Mouse (Mus musculus): Measurements from ENCODE around the gene Dlgap3.

The Dlgap3 gene

GRCm38 (mm10) chr4:127190921-127191320 lies 21.9 kb downstream of the Dlgap3 start:
- H3K27me3 ChIP-seq (ENCODE audit: control insufficient read depth, insufficient read depth, low read length, poor library complexity, severe bottlenecking): no peaks in the 10 kb centered on the region
- no peak for DNase-seq (ENCODE audit: low read depth, low spot score)
- no peaks in the 10 kb centered on the region for H3K36me3 ChIP-seq (ENCODE audit: control insufficient read depth, insufficient read depth, low read length, poor library complexity, severe bottlenecking)

- Histone ChIP-seq H3K27me3 (ENCODE audit: control insufficient read depth, insufficient read depth, low read length, poor library complexity, severe bottlenecking) (no peaks in the 10 kb centered on the region), H3K36me3 (ENCODE audit: control insufficient read depth, insufficient read depth, low read length, poor library complexity, severe bottlenecking) (no peaks in the 10 kb centered on the region)
- no peak for DNase-seq (ENCODE audit: low read depth, low spot score)
These were observed 23.7 kb downstream of the Dlgap3 start for GRCm38 (mm10) chr4:127192704-127193103.

- H3K36me3 ChIP-seq (ENCODE audit: control insufficient read depth, insufficient read depth, low read length, poor library complexity, severe bottlenecking): no peaks in the 10 kb centered on the region
- no peak for DNase-seq (ENCODE audit: low read depth, low spot score)
- H3K27me3 ChIP-seq (ENCODE audit: control insufficient read depth, insufficient read depth, low read length, poor library complexity, severe bottlenecking): no peaks in the 10 kb centered on the region
These were observed 24.6 kb downstream of the Dlgap3 start for GRCm38 (mm10) chr4:127193378-127194155.

- Histone ChIP-seq H3K27me3 (ENCODE audit: control insufficient read depth, insufficient read depth, low read length, poor library complexity, severe bottlenecking) (no peaks in the 10 kb centered on the region), H3K36me3 (ENCODE audit: control insufficient read depth, insufficient read depth, low read length, poor library complexity, severe bottlenecking) (no peaks in the 10 kb centered on the region)
- DNase-seq (ENCODE audit: low read depth, low spot score): no peak
These were observed 25.7 kb downstream of the Dlgap3 start for GRCm38 (mm10) chr4:127194477-127195269.

GRCm38 (mm10) chr4:127198609-127199008 lies 29.6 kb downstream of the Dlgap3 start:
- no peak for DNase-seq (ENCODE audit: low read depth, low spot score)
- Histone ChIP-seq H3K36me3 (ENCODE audit: control insufficient read depth, insufficient read depth, low read length, poor library complexity, severe bottlenecking) (no peaks in the 10 kb centered on the region), H3K27me3 (ENCODE audit: control insufficient read depth, insufficient read depth, low read length, poor library complexity, severe bottlenecking) (no peaks in the 10 kb centered on the region; the same call in 1 of the 2 replicates)

- DNase-seq (ENCODE audit: low read depth, low spot score): peak; percentile 29
- no peaks in the 10 kb centered on the region for H3K36me3 ChIP-seq (ENCODE audit: control insufficient read depth, insufficient read depth, low read length, poor library complexity, severe bottlenecking)
These were observed 30.4 kb downstream of the Dlgap3 start for GRCm38 (mm10) chr4:127199406-127199805.

GRCm38 (mm10) chr4:127200164-127200722 lies 31.2 kb downstream of the Dlgap3 start:
- Histone ChIP-seq H3K36me3 (ENCODE audit: control insufficient read depth, insufficient read depth, low read length, poor library complexity, severe bottlenecking) (no peaks in the 10 kb centered on the region), H3K27me3 (ENCODE audit: control insufficient read depth, insufficient read depth, low read length, poor library complexity, severe bottlenecking) (no peaks in the 10 kb centered on the region; the same call in 1 of the 2 replicates)
- DNase-seq (ENCODE audit: low read depth, low spot score): no peak

More at GRCm38 (mm10) chr4:127199406-127199805, 30.4 kb downstream of the Dlgap3 start:
- no peaks in the 10 kb centered on the region; the same call in 1 of the 2 replicates for H3K27me3 ChIP-seq (ENCODE audit: control insufficient read depth, insufficient read depth, low read length, poor library complexity, severe bottlenecking)

- Histone ChIP-seq H3K27me3 (ENCODE audit: control insufficient read depth, insufficient read depth, low read length, poor library complexity, severe bottlenecking) (no peaks in the 10 kb centered on the region; the same call in 1 of the 2 replicates), H3K36me3 (ENCODE audit: control insufficient read depth, insufficient read depth, low read length, poor library complexity, severe bottlenecking) (no peaks in the 10 kb centered on the region)
- no peak for DNase-seq (ENCODE audit: low read depth, low spot score)
These were observed 32.0 kb downstream of the Dlgap3 start for GRCm38 (mm10) chr4:127200769-127201617.

- H3K36me3 ChIP-seq (ENCODE audit: control insufficient read depth, insufficient read depth, low read length, poor library complexity, severe bottlenecking): no peaks in the 10 kb centered on the region
- H3K27me3 ChIP-seq (ENCODE audit: control insufficient read depth, insufficient read depth, low read length, poor library complexity, severe bottlenecking): no peaks in the 10 kb centered on the region; the same call in 1 of the 2 replicates
- DNase-seq (ENCODE audit: low read depth, low spot score): no peak
These were observed 34.1 kb downstream of the Dlgap3 start for GRCm38 (mm10) chr4:127203081-127203480.

GRCm38 (mm10) chr4:127211318-127211717 lies 42.3 kb downstream of the Dlgap3 start:
- DNase-seq (ENCODE audit: low read depth, low spot score): no peak
- Histone ChIP-seq H3K27me3 (ENCODE audit: control insufficient read depth, insufficient read depth, low read length, poor library complexity, severe bottlenecking) (no peaks in the 10 kb centered on the region), H3K36me3 (ENCODE audit: control insufficient read depth, insufficient read depth, low read length, poor library complexity, severe bottlenecking) (no peaks in the 10 kb centered on the region)

- Histone ChIP-seq H3K27me3 (ENCODE audit: control insufficient read depth, insufficient read depth, low read length, poor library complexity, severe bottlenecking) (no peaks in the 10 kb centered on the region), H3K36me3 (ENCODE audit: control insufficient read depth, insufficient read depth, low read length, poor library complexity, severe bottlenecking) (no peaks in the 10 kb centered on the region)
- DNase-seq (ENCODE audit: low read depth, low spot score): no peak
These were observed 45.5 kb downstream of the Dlgap3 start for GRCm38 (mm10) chr4:127214510-127214909.

- DNase-seq (ENCODE audit: low read depth, low spot score): no peak
- Histone ChIP-seq H3K27me3 (ENCODE audit: control insufficient read depth, insufficient read depth, low read length, poor library complexity, severe bottlenecking) (no peaks in the 10 kb centered on the region), H3K36me3 (ENCODE audit: control insufficient read depth, insufficient read depth, low read length, poor library complexity, severe bottlenecking) (no peaks in the 10 kb centered on the region)
These were observed 46.1 kb downstream of the Dlgap3 start for GRCm38 (mm10) chr4:127215103-127215502.

- DNase-seq (ENCODE audit: low read depth, low spot score): no peak
- no peaks in the 10 kb centered on the region for H3K36me3 ChIP-seq (ENCODE audit: control insufficient read depth, insufficient read depth, low read length, poor library complexity, severe bottlenecking)
- no peaks in the 10 kb centered on the region for H3K27me3 ChIP-seq (ENCODE audit: control insufficient read depth, insufficient read depth, low read length, poor library complexity, severe bottlenecking)
These were observed 46.8 kb downstream of the Dlgap3 start for GRCm38 (mm10) chr4:127215799-127216198.

- DNase-seq (ENCODE audit: low read depth, low spot score): no peak
- no peaks in the 10 kb centered on the region for H3K27me3 ChIP-seq (ENCODE audit: control insufficient read depth, insufficient read depth, low read length, poor library complexity, severe bottlenecking)
- no peaks in the 10 kb centered on the region for H3K36me3 ChIP-seq (ENCODE audit: control insufficient read depth, insufficient read depth, low read length, poor library complexity, severe bottlenecking)
These were observed 47.2 kb downstream of the Dlgap3 start for GRCm38 (mm10) chr4:127216251-127216651.

All from splenic B cell, adult 2 months (primary cell).